Mouse (Mus musculus) mammary gland, adult 2 months (tissue): ENCODE data around the gene Vwa8. TPM values are rescaled to one million over a fixed set of nuclear protein-coding genes. Genes with fewer than 3 reads are reported as not detected.

ENCODE experiments used
- polyA plus RNA-seq: library from polyadenylated mRNA; depleted of rRNA; stranded (reverse); fragments of >200 nt; gene quantifications from 2 replicates; pipeline ENCODE4 v1.2.3, GENCODE M21; 2012; ENCODE audit warnings: low replicate concordance; rRNA removed

Vwa8 gene
- 13.8 and 34.4 TPM in 2 replicates for polyA plus RNA-seq

DNA sequence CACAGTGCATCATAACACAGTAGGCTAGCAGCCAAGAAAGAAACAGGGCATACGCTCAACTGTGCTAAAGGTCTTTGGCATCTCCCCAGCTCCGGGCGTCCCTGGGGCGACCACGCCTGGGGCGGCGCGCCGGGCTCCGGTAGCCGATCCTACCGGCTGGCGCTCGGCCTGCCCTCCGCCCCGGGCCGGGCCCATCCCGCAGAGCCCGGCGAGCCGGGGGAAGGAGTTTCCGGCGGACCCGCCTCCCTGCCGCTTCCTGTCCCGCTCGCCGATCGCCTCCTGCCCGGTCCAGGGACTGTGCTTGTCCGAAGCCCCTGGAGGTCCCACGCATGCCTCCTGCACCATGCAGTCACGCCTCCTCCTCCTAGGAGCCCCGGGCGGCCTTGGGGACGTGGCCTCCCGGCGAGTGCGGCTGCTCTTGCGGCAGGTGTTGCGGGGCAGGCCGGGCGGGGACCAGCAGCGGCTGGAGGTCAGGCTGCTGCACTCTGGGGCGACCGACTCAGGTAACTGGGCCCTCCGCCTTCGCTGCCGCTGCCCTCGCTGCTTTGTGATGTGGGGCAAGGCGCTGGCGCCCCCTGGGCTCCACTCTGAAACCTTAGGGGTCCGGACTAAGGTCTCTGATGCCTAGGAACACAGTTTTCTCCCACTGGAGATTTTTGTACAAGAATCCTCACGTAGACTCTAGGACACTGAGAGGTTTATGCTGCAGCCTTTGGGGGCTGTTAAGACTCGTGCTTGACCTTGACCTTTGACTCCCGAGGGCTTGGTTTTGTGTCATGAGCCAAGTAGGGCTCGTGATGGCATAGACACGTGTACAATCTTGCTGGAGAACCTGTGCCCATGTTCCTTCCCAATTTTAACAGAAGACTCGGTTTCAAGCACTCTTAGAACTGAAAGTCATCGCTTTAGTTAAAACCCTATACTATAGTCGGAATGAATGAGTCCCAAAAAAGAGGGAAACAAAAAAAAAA is at the start of gene Vwa8:
Gene Vwa8 (plus strand): TSS at position 112 of the 971 bp plus-strand sequence.

Other genes with a start within 250 kb of the Vwa8 start
- 0.81 and 1.5 TPM in 2 replicates for gene Dgkh, start 116.3 kb upstream of the Vwa8 start, polyA plus RNA-seq